Mouse (Mus musculus): Measurements from ENCODE around the gene Gm13871. TPM values are rescaled to one million over a fixed set of nuclear protein-coding genes. Genes with fewer than 3 reads are reported as not detected.
"Not testable (repeated sequence)": the region's sequence is repeated elsewhere in the genome, so short reads cannot be mapped to it uniquely, and the experiment has no call there.

The Gm13871 gene
- total RNA-seq (2014; rRNA removed) (not detected in 2 replicates), polyA plus RNA-seq (2015; fragmentation: Nextera tagmentation; extraction: Ambion mirVana) (not detected in 2 replicates)

GRCm38 (mm10) chr4:73905853-73906252 lies at the start of gene Gm13871:
Gm13871 (minus strand) TSS chr4:73905953.
- H3K4me2 ChIP-seq (ENCODE audit: low read depth, low read length, poor library complexity, severe bottlenecking); H3K27ac ChIP-seq (ENCODE audit: low read depth, low read length); H3K4me1 ChIP-seq (ENCODE audit: insufficient read depth, low read length); H3K4me3 ChIP-seq (ENCODE audit: low read depth, low read length); H3K36me3 ChIP-seq (ENCODE audit: insufficient read depth, low read length); DNase-seq (ENCODE audit: low spot score); ATAC-seq (ENCODE audit: low FRiP score); H3K9me3 ChIP-seq (ENCODE audit: low read length); H3K27me3 ChIP-seq (ENCODE audit: insufficient read depth, low read length); H3K9ac ChIP-seq (replicated peaks; ENCODE audit: low read length, poor library complexity, severe bottlenecking): not testable (repeated sequence)
- WGBS, result no CpG with 5 or more reads among the region's 4 CpGs

- Histone ChIP-seq H3K36me3 (ENCODE audit: insufficient read depth, low read length) (no peaks in the 10 kb centered on the region), H3K4me3 (ENCODE audit: low read depth, low read length) (no peak within 1 kb of the TSS), H3K27me3 (ENCODE audit: insufficient read depth, low read length) (no peaks in the 10 kb centered on the region), H3K9me3 (ENCODE audit: low read length) (no peaks in the 10 kb centered on the region), H3K27ac (ENCODE audit: low read depth, low read length) (no peak within 1 kb of the TSS), H3K4me1 (ENCODE audit: insufficient read depth, low read length) (no peaks in the 10 kb centered on the region), H3K9ac (replicated peaks; ENCODE audit: low read length, poor library complexity, severe bottlenecking) (no peak within 1 kb of the TSS), H3K4me2 (ENCODE audit: low read depth, low read length, poor library complexity, severe bottlenecking) (no peak within 1 kb of the TSS)
- ATAC-seq (ENCODE audit: low FRiP score), result no peak
- WGBS, result 84% methylated on average over 8 of the region's 8 CpGs
- TF ChIP-seq CTCF (IDR thresholded peaks at IDR 0.05), result no peak
- no peak for DNase-seq (ENCODE audit: low spot score)
Measured at GRCm38 (mm10) chr4:73950375-73950896, 44.7 kb upstream of the Gm13871 start, which contains the start of gene 2310002L09Rik. 2310002L09Rik (minus strand) TSS chr4:73950846.

- H3K36me3 ChIP-seq (ENCODE audit: insufficient read depth, low read length); H3K27me3 ChIP-seq (ENCODE audit: insufficient read depth, low read length); H3K4me1 ChIP-seq (ENCODE audit: insufficient read depth, low read length); H3K4me2 ChIP-seq (ENCODE audit: low read depth, low read length, poor library complexity, severe bottlenecking); H3K9me3 ChIP-seq (ENCODE audit: low read length); H3K9ac ChIP-seq (replicated peaks; ENCODE audit: low read length, poor library complexity, severe bottlenecking); H3K4me3 ChIP-seq (ENCODE audit: low read depth, low read length); H3K27ac ChIP-seq (ENCODE audit: low read depth, low read length); ATAC-seq (ENCODE audit: low FRiP score); DNase-seq (ENCODE audit: low spot score): not testable (repeated sequence)
- 87% methylated on average over 6 of the region's 6 CpGs for WGBS
Measured at GRCm38 (mm10) chr4:73920660-73921059, 14.9 kb upstream of the Gm13871 start, which contains the start of gene Gm11756. Gm11756 (minus strand) TSS chr4:73920760.

- not testable (repeated sequence) for H3K4me1 ChIP-seq (ENCODE audit: insufficient read depth, low read length); H3K27me3 ChIP-seq (ENCODE audit: insufficient read depth, low read length); H3K9ac ChIP-seq (replicated peaks; ENCODE audit: low read length, poor library complexity, severe bottlenecking); ATAC-seq (ENCODE audit: low FRiP score); DNase-seq (ENCODE audit: low spot score); H3K4me2 ChIP-seq (ENCODE audit: low read depth, low read length, poor library complexity, severe bottlenecking); H3K36me3 ChIP-seq (ENCODE audit: insufficient read depth, low read length); H3K27ac ChIP-seq (ENCODE audit: low read depth, low read length); H3K9me3 ChIP-seq (ENCODE audit: low read length); H3K4me3 ChIP-seq (ENCODE audit: low read depth, low read length)
- WGBS, result no CpG with 5 or more reads among the region's 4 CpGs
Measured at GRCm38 (mm10) chr4:73891012-73891411, 14.7 kb downstream of the Gm13871 start, which contains the start of gene Gm11757. Gm11757 (minus strand) TSS chr4:73891112.

GRCm38 (mm10) chr4:73876166-73876565 lies 29.6 kb downstream of the Gm13871 start, which contains the start of gene Gm11758:
Gm11758 (minus strand) TSS chr4:73876266.
- H3K9me3 ChIP-seq (ENCODE audit: low read length); H3K4me1 ChIP-seq (ENCODE audit: insufficient read depth, low read length); H3K27ac ChIP-seq (ENCODE audit: low read depth, low read length); H3K9ac ChIP-seq (replicated peaks; ENCODE audit: low read length, poor library complexity, severe bottlenecking); H3K27me3 ChIP-seq (ENCODE audit: insufficient read depth, low read length); ATAC-seq (ENCODE audit: low FRiP score); DNase-seq (ENCODE audit: low spot score); H3K36me3 ChIP-seq (ENCODE audit: insufficient read depth, low read length); H3K4me3 ChIP-seq (ENCODE audit: low read depth, low read length); H3K4me2 ChIP-seq (ENCODE audit: low read depth, low read length, poor library complexity, severe bottlenecking): not testable (repeated sequence)
- no CpG with 5 or more reads among the region's 4 CpGs for WGBS

Other genes with a start within 250 kb of the Gm13871 start
- gene Gm11239, start 237.6 kb downstream of the Gm13871 start, total RNA-seq (2014; rRNA removed), result not detected in 2 replicates
- gene Gm11239, start 237.6 kb downstream of the Gm13871 start, polyA plus RNA-seq (2015; fragmentation: Nextera tagmentation; extraction: Ambion mirVana), result not detected in 2 replicates
- gene Gm428, start 222.4 kb downstream of the Gm13871 start, total RNA-seq (2014; rRNA removed), result not detected in 2 replicates
- not detected in 2 replicates for gene Gm428, start 222.4 kb downstream of the Gm13871 start, polyA plus RNA-seq (2015; fragmentation: Nextera tagmentation; extraction: Ambion mirVana)
- gene Rasef, start 115.0 kb downstream of the Gm13871 start, total RNA-seq (2014; rRNA removed), result 0.16 and 0.90 TPM in 2 replicates
- gene Rasef, start 115.0 kb downstream of the Gm13871 start, polyA plus RNA-seq (2015; fragmentation: Nextera tagmentation; extraction: Ambion mirVana), result 0.43 and 0.65 TPM in 2 replicates
- not detected in 2 replicates for gene Gm11758, start 29.7 kb downstream of the Gm13871 start, total RNA-seq (2014; rRNA removed)
- gene Gm11758, start 29.7 kb downstream of the Gm13871 start, polyA plus RNA-seq (2015; fragmentation: Nextera tagmentation; extraction: Ambion mirVana), result not detected in 2 replicates
- not detected in 2 replicates for gene Gm11757, start 14.8 kb downstream of the Gm13871 start, total RNA-seq (2014; rRNA removed)
- gene Gm11757, start 14.8 kb downstream of the Gm13871 start, polyA plus RNA-seq (2015; fragmentation: Nextera tagmentation; extraction: Ambion mirVana), result not detected in 2 replicates
- not detected in 2 replicates for gene Gm11756, start 14.8 kb upstream of the Gm13871 start, total RNA-seq (2014; rRNA removed)
- not detected in 2 replicates for gene Gm11756, start 14.8 kb upstream of the Gm13871 start, polyA plus RNA-seq (2015; fragmentation: Nextera tagmentation; extraction: Ambion mirVana)
- not detected in 2 replicates for gene 2310002L09Rik, start 44.9 kb upstream of the Gm13871 start, total RNA-seq (2014; rRNA removed)
- not detected in 2 replicates for gene 2310002L09Rik, start 44.9 kb upstream of the Gm13871 start, polyA plus RNA-seq (2015; fragmentation: Nextera tagmentation; extraction: Ambion mirVana)
- gene Frmd3, start 107.5 kb upstream of the Gm13871 start, total RNA-seq (2014; rRNA removed), result 21.8 and 27.8 TPM in 2 replicates
- 24.1 and 27.6 TPM in 2 replicates for gene Frmd3, start 107.5 kb upstream of the Gm13871 start, polyA plus RNA-seq (2015; fragmentation: Nextera tagmentation; extraction: Ambion mirVana)

All from midbrain, postnatal 0 days (tissue).